Mouse (Mus musculus) forebrain, embryonic 14.5 days (tissue): Measurements from ENCODE around the gene Draxin. TPM values are rescaled to one million over a fixed set of nuclear protein-coding genes. Genes with fewer than 3 reads are reported as not detected.
"Not testable (repeated sequence)": the region's sequence is repeated elsewhere in the genome, so short reads cannot be mapped to it uniquely, and the experiment has no call there.

ENCODE experiments used
- ATAC-seq: fragments of 200-750 bp; cut with Nextera tagmentation; 2 replicates; pipeline ENCODE4 v1.8.0; 2017; ENCODE audit warnings: mild to moderate bottlenecking, moderate library complexity
- DNase-seq: peaks from one replicate; pipeline ENCODE4 v3.0.0-alpha.2; 2015; ENCODE audit warnings: low spot score
- H3K27ac ChIP-seq: fragments of 300-500 bp; sonication (generic); 2 replicates; pipeline ENCODE4 v1.5.1; 2014; ENCODE audit warnings: low read depth, mild to moderate bottlenecking, control low read depth, low read length, moderate library complexity
- H3K27me3 ChIP-seq: fragments of 300-500 bp; sonication (generic); replicated peaks from 2 replicates; pipeline ENCODE4 v1.6.1; 2014; ENCODE audit warnings: low read length, control low read depth, mixed read lengths; ENCODE audit not compliant: control insufficient read depth, insufficient read depth
- H3K36me3 ChIP-seq: fragments of 300-500 bp; sonication (generic); 2 replicates; pipeline ENCODE4 v1.6.1; 2014; ENCODE audit warnings: low read length, control low read depth; ENCODE audit not compliant: control insufficient read depth, insufficient read depth
- H3K4me1 ChIP-seq: fragments of 300-500 bp; sonication (generic); 2 replicates; pipeline ENCODE4 v1.6.1; 2014; ENCODE audit warnings: antibody characterized with exemption, low read length, control low read depth; ENCODE audit not compliant: control insufficient read depth, insufficient read depth
- H3K4me2 ChIP-seq: fragments of 300-500 bp; sonication (generic); 2 replicates; pipeline ENCODE4 v1.6.1; 2014; ENCODE audit warnings: mild to moderate bottlenecking, control low read depth, low read length
- H3K4me3 ChIP-seq: fragments of 300-500 bp; sonication (generic); 2 replicates; pipeline ENCODE4 v1.5.1; 2014; ENCODE audit warnings: low read depth, low read length, control low read depth
- H3K9ac ChIP-seq: fragments of 300-500 bp; sonication (generic); 2 replicates; pipeline ENCODE4 v1.6.1; 2014; ENCODE audit warnings: mild to moderate bottlenecking, low read length, control low read depth, moderate library complexity
- H3K9me3 ChIP-seq: fragments of 300-500 bp; sonication (generic); replicated peaks from 2 replicates; pipeline ENCODE4 v1.6.1; 2016; ENCODE audit warnings: low read length, control low read depth, mixed read lengths; ENCODE audit not compliant: control insufficient read depth
- WGBS: fragments of 180-500 bp; shearing (Covaris S2); extraction: QIAGEN DNeasy Blood & Tissue Kit; methylation state at CpG from one replicate; pipeline ENCODE4 v1.1.7; 2014; 5-methylcytosine and 5-hydroxymethylcytosine counted together
- microRNA-seq: library from miRNA; unstranded; fragments of <30 nt; microRNA quantifications from one replicate; pipeline ENCODE4, GENCODE M21; 2016
- polyA plus RNA-seq: library from polyadenylated mRNA; unstranded; fragments of >200 nt; fragmentation: Nextera tagmentation; extraction: Ambion mirVana; gene quantifications from 2 replicates; pipeline ENCODE4 v1.2.1, GENCODE M21; 2014

Draxin gene
- polyA plus RNA-seq, 1 experiment from 2014 or later: 18.8 TPM

DNA sequence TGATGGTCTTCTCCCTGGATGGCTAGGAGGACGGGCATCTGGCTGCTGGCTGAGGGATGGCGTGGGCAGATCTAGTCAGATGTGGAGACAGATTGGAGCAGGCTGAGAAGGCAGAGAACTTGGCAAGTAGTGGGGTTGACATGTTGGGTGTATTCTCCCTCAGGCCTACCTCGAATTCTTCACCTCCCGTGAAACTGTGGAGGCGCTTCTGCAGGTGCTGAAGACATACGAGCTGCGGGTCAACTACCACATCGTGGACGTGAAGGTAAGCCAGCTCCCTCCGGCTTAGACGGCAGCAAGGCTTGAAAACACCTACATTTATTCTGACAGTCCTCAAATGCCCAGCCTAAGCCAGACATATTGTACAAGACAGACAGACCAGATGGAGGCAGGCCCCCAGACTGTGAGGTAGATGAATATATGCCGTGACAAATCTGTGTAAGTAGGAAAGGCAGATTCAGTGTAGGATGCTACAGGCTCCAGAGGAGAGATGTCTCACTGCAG lies 77.0 kb downstream of the Draxin start:
- 87% methylated on average over 12 of the region's 12 CpGs for WGBS
- peak; percentile 62; the same call in 1 of the 2 replicates for ATAC-seq
- H3K9ac ChIP-seq: no peak overlapping the region
- H3K9me3 ChIP-seq: no peaks in the 10 kb centered on the region
- peak overlapping the region; percentile 33; the same call in 1 of the 2 replicates for H3K27ac ChIP-seq
- H3K4me3 ChIP-seq: no peak overlapping the region
- no peak overlapping the region for H3K4me2 ChIP-seq
- H3K27me3 ChIP-seq: no peaks in the 10 kb centered on the region
- peak; percentile 18 for DNase-seq
- H3K36me3 ChIP-seq: peaks cover 86% of the 10 kb centered on the region
- no peaks in the 10 kb centered on the region for H3K4me1 ChIP-seq

- Histone ChIP-seq H3K4me3 (no peak overlapping the region), H3K9me3 (no peaks in the 10 kb centered on the region), H3K4me2 (no peak overlapping the region), H3K9ac (no peak overlapping the region), H3K27ac (peak overlapping the region; percentile 33; the same call in 1 of the 2 replicates), H3K36me3 (peaks cover 89% of the 10 kb centered on the region), H3K4me1 (no peaks in the 10 kb centered on the region), H3K27me3 (no peaks in the 10 kb centered on the region)
- DNase-seq: no peak
- WGBS: 53% methylated on average over 2 of the region's 2 CpGs
- peak; percentile 10; the same call in 1 of the 2 replicates for ATAC-seq
Observed at GRCm38 (mm10) chr4:148052976-148053375, 77.5 kb downstream of the Draxin start.

DNA sequence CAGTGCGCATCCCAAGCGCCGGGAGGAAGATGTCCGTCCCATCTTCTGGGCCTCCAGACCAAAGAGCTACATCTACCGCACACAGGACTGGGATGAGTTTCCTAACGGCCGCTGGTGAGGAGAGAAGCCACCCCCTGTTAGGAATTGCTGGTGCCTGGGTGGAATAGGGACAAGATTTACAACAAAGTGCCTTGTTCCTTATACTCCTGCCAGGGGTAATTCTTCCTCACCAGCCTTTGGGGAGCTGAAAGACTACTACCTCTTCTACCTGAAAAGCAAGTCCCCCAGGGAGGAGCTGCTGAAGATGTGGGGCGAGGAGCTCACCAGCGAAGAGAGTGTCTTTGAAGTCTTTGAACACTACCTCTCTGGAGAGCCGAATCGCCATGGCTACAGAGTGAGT lies 78.6 kb downstream of the Draxin start:
- no peak overlapping the region for H3K4me3 ChIP-seq
- DNase-seq: no peak
- no peak for ATAC-seq
- 83% methylated on average over 11 of the region's 11 CpGs for WGBS
- H3K9ac ChIP-seq: no peak overlapping the region
- H3K9me3 ChIP-seq: no peaks in the 10 kb centered on the region
- H3K4me1 ChIP-seq: no peaks in the 10 kb centered on the region
- H3K4me2 ChIP-seq: no peak overlapping the region
- H3K27me3 ChIP-seq: no peaks in the 10 kb centered on the region
- H3K27ac ChIP-seq: no peak overlapping the region
- peaks cover 82% of the 10 kb centered on the region for H3K36me3 ChIP-seq

GRCm38 (mm10) chr4:148051046-148051776 lies 79.3 kb downstream of the Draxin start:
- Histone ChIP-seq H3K27me3 (no peaks in the 10 kb centered on the region), H3K36me3 (peaks cover 76% of the 10 kb centered on the region), H3K27ac (no peak overlapping the region), H3K4me1 (no peaks in the 10 kb centered on the region; the same call in 1 of the 2 replicates), H3K4me3 (no peak overlapping the region), H3K9ac (no peak overlapping the region), H3K9me3 (no peaks in the 10 kb centered on the region), H3K4me2 (no peak overlapping the region)
- ATAC-seq (no peak), DNase-seq (no peak)
- 94% methylated on average over 13 of the region's 13 CpGs for WGBS

- peaks cover 75% of the 10 kb centered on the region for H3K36me3 ChIP-seq
- H3K4me3 ChIP-seq, H3K27me3 ChIP-seq, H3K9me3 ChIP-seq, H3K4me1 ChIP-seq, ATAC-seq, H3K9ac ChIP-seq, DNase-seq, H3K4me2 ChIP-seq, H3K27ac ChIP-seq: not testable (repeated sequence)
- WGBS: 97% methylated on average over 3 of the region's 3 CpGs
Observed at GRCm38 (mm10) chr4:148050396-148050914, 80.0 kb downstream of the Draxin start.

Small RNA genes within 50 kb of the gene (microRNA-seq; reads per million reads assigned to microRNA genes)
- not detected for gene Mir7022

Other genes with a start within 250 kb of the Draxin start
- gene Mfn2, start 226.0 kb downstream of the Draxin start, polyA plus RNA-seq: 33.8 and 50.1 TPM in 2 replicates
- gene Plod1, start 193.9 kb downstream of the Draxin start, polyA plus RNA-seq: 15.0 and 18.8 TPM in 2 replicates
- 12.5 TPM in 2 replicates for gene 2510039O18Rik, start 189.8 kb downstream of the Draxin start, polyA plus RNA-seq
- gene Nppb, start 144.9 kb downstream of the Draxin start, polyA plus RNA-seq: not detected in 2 replicates
- 0.80 and 1.1 TPM in 2 replicates for gene Nppa, start 130.0 kb downstream of the Draxin start, polyA plus RNA-seq
- 19.1 and 24.8 TPM in 2 replicates for gene Clcn6, start 91.9 kb downstream of the Draxin start, polyA plus RNA-seq
- 12.4 TPM in 2 replicates for gene Mthfr, start 91.6 kb downstream of the Draxin start, polyA plus RNA-seq
- gene Agtrap, start 42.7 kb downstream of the Draxin start, polyA plus RNA-seq: 5.3 and 5.7 TPM in 2 replicates
- 129 and 141 TPM in 2 replicates for gene Mad2l2, start 314 bp downstream of the Draxin start, polyA plus RNA-seq
- gene Fbxo6, start 21.4 kb upstream of the Draxin start, polyA plus RNA-seq: 19.0 and 20.6 TPM in 2 replicates
- gene Fbxo44, start 29.8 kb upstream of the Draxin start, polyA plus RNA-seq: 70.6 and 76.3 TPM in 2 replicates
- 2.2 and 3.2 TPM in 2 replicates for gene Fbxo2, start 29.9 kb upstream of the Draxin start, polyA plus RNA-seq
- gene Disp3, start 157.3 kb upstream of the Draxin start, polyA plus RNA-seq: 7.2 and 9.5 TPM in 2 replicates